Mouse (Mus musculus) ovary, adult 18-20 months (tissue): ENCODE results near the gene Il22ra2.
A peak's percentile ranks its signal among the peaks of the same experiment; 100 is the strongest.

Experiments used
- DNase-seq: peaks from one replicate; pipeline ENCODE4 v3.0.0; 2022; ENCODE audit warnings: low spot score, mixed read lengths

The Il22ra2 gene

GRCm38 (mm10) chr10:19621408-19622048 lies at the start of gene Il22ra2:
Il22ra2 (plus strand) TSS chr10:19621998.
- no peak for DNase-seq

- DNase-seq: no peak
Observed at GRCm38 (mm10) chr10:19577571-19577970, 44.2 kb upstream of the Il22ra2 start.

GRCm38 (mm10) chr10:19578001-19578400 lies 43.8 kb upstream of the Il22ra2 start:
- DNase-seq: no peak

- DNase-seq: no peak
Observed at GRCm38 (mm10) chr10:19578409-19578986, 43.3 kb upstream of the Il22ra2 start.

GRCm38 (mm10) chr10:19580660-19581059 lies 41.1 kb upstream of the Il22ra2 start:
- DNase-seq: no peak

GRCm38 (mm10) chr10:19581844-19582582 lies 39.8 kb upstream of the Il22ra2 start:
- DNase-seq: no peak

GRCm38 (mm10) chr10:19582806-19583430 lies 38.9 kb upstream of the Il22ra2 start:
- no peak for DNase-seq

GRCm38 (mm10) chr10:19584064-19584463 lies 37.7 kb upstream of the Il22ra2 start:
- no peak for DNase-seq

- no peak for DNase-seq
Observed at GRCm38 (mm10) chr10:19584846-19585245, 37.0 kb upstream of the Il22ra2 start.

- no peak for DNase-seq
Observed at GRCm38 (mm10) chr10:19585860-19586259, 35.9 kb upstream of the Il22ra2 start.

GRCm38 (mm10) chr10:19587281-19587680 lies 34.5 kb upstream of the Il22ra2 start:
- no peak for DNase-seq

GRCm38 (mm10) chr10:19589626-19590025 lies 32.2 kb upstream of the Il22ra2 start:
- no peak for DNase-seq

GRCm38 (mm10) chr10:19591286-19591640 lies 30.5 kb upstream of the Il22ra2 start:
- DNase-seq: no peak

GRCm38 (mm10) chr10:19591641-19592441 lies 30.0 kb upstream of the Il22ra2 start, which contains the start of gene Ifngr1:
Ifngr1 (plus strand) TSS chr10:19591949.
- peak; percentile 99 for DNase-seq

GRCm38 (mm10) chr10:19592556-19592955 lies 29.2 kb upstream of the Il22ra2 start:
- DNase-seq: no peak

GRCm38 (mm10) chr10:19593296-19593695 lies 28.5 kb upstream of the Il22ra2 start:
- DNase-seq: no peak

GRCm38 (mm10) chr10:19594201-19594905 lies 27.4 kb upstream of the Il22ra2 start:
- DNase-seq: no peak

- DNase-seq: no peak
Observed at GRCm38 (mm10) chr10:19596866-19597265, 24.9 kb upstream of the Il22ra2 start.

- no peak for DNase-seq
Observed at GRCm38 (mm10) chr10:19598091-19598490, 23.7 kb upstream of the Il22ra2 start.

- DNase-seq: no peak
Observed at GRCm38 (mm10) chr10:19599331-19600092, 22.3 kb upstream of the Il22ra2 start.

- no peak for DNase-seq
Observed at GRCm38 (mm10) chr10:19600093-19600420, 21.7 kb upstream of the Il22ra2 start.
